Mouse (Mus musculus): ENCODE data around the gene Galnt16.

GRCm38 (mm10) chr12:80643693-80644505 lies 125.8 kb downstream of the Galnt16 start, which contains the start of the genes Slc39a9 and Erh:
- TF ChIP-seq CTCF (IDR thresholded peaks at IDR 0.05; ENCODE audit: extremely low read depth, insufficient read depth, low read length) (no peak), POLR2A (IDR thresholded peaks at IDR 0.05; ENCODE audit: extremely low read depth, insufficient read depth, low read length) (peak; percentile 77; the same call in 1 of the 2 replicates)

All from cortical plate, adult 2 months (tissue).